Mouse (Mus musculus): ENCODE results near the gene Loxl3. TPM values are rescaled to one million over a fixed set of nuclear protein-coding genes. Genes with fewer than 3 reads are reported as not detected.

Loxl3 gene
- total and polyA plus RNA-seq, 2 experiments from 2014 or later: 4.7 to 7.3 TPM

DNA sequence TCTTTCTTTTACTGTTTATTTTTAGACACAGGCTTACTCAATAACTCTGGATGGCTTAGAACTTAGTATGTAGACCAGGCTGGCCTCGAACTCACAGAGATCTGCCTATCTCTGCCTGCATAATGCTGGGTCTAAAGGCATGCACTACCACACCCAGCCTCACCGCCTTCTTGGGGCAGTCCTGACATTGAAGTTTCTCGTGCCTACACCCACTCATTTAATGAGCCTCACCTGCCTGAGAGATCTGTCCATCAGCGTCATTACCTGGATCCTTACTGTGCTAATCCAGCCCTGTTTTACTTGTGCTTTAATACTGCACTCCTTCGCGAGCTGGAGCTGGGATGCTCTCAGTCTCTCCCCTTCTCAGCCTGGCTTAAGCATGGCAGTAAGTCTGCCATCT lies 22.2 kb upstream of the Loxl3 start:
- Histone ChIP-seq H3K36me3 (ENCODE audit: insufficient read depth, low read length) (no peaks in the 10 kb centered on the region), H3K4me1 (ENCODE audit: insufficient read depth, low read length) (no peaks in the 10 kb centered on the region), H3K4me2 (ENCODE audit: low read depth, low read length, poor library complexity, severe bottlenecking) (no peak overlapping the region), H3K4me3 (ENCODE audit: low read depth, low read length) (no peak overlapping the region), H3K9ac (replicated peaks; ENCODE audit: low read length, poor library complexity, severe bottlenecking) (no peak overlapping the region), H3K9me3 (ENCODE audit: low read length) (no peaks in the 10 kb centered on the region), H3K27me3 (ENCODE audit: insufficient read depth, low read length) (no peaks in the 10 kb centered on the region), H3K27ac (ENCODE audit: low read depth, low read length) (no peak overlapping the region)
- no peak for ATAC-seq (ENCODE audit: low FRiP score)
- DNase-seq (ENCODE audit: low spot score): no peak
- 73% methylated on average over 6 of the region's 6 CpGs for WGBS
- no peak for TF ChIP-seq CTCF (IDR thresholded peaks at IDR 0.05)

DNA sequence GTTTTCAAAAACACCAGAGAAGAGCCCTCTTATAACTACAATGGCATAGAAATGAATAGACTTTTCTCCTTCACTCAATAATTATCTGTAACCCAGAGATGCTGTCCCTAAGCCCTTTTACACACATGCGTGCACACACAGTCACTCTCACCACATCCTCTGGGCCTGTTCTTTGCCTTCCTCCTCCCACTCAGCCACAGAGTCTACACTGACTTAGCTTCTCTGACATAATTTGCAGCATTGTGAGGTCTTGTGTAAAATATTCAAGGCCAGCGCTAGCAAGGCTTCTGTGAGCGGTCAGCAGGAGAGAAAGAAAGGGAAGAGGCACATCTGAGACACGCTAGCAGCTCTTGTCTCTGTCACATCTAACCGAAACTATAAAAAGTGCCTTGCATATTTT lies 20.5 kb upstream of the Loxl3 start:
- Histone ChIP-seq H3K9me3 (ENCODE audit: low read length) (no peaks in the 10 kb centered on the region), H3K4me1 (ENCODE audit: insufficient read depth, low read length) (no peaks in the 10 kb centered on the region), H3K27ac (ENCODE audit: low read depth, low read length) (no peak overlapping the region), H3K27me3 (ENCODE audit: insufficient read depth, low read length) (no peaks in the 10 kb centered on the region), H3K4me3 (ENCODE audit: low read depth, low read length) (no peak overlapping the region), H3K9ac (replicated peaks; ENCODE audit: low read length, poor library complexity, severe bottlenecking) (no peak overlapping the region), H3K4me2 (ENCODE audit: low read depth, low read length, poor library complexity, severe bottlenecking) (no peak overlapping the region), H3K36me3 (ENCODE audit: insufficient read depth, low read length) (no peaks in the 10 kb centered on the region)
- WGBS: 61% methylated on average over 5 of the region's 5 CpGs
- no peak for DNase-seq (ENCODE audit: low spot score)
- TF ChIP-seq CTCF (IDR thresholded peaks at IDR 0.05): no peak
- no peak for ATAC-seq (ENCODE audit: low FRiP score)

DNA sequence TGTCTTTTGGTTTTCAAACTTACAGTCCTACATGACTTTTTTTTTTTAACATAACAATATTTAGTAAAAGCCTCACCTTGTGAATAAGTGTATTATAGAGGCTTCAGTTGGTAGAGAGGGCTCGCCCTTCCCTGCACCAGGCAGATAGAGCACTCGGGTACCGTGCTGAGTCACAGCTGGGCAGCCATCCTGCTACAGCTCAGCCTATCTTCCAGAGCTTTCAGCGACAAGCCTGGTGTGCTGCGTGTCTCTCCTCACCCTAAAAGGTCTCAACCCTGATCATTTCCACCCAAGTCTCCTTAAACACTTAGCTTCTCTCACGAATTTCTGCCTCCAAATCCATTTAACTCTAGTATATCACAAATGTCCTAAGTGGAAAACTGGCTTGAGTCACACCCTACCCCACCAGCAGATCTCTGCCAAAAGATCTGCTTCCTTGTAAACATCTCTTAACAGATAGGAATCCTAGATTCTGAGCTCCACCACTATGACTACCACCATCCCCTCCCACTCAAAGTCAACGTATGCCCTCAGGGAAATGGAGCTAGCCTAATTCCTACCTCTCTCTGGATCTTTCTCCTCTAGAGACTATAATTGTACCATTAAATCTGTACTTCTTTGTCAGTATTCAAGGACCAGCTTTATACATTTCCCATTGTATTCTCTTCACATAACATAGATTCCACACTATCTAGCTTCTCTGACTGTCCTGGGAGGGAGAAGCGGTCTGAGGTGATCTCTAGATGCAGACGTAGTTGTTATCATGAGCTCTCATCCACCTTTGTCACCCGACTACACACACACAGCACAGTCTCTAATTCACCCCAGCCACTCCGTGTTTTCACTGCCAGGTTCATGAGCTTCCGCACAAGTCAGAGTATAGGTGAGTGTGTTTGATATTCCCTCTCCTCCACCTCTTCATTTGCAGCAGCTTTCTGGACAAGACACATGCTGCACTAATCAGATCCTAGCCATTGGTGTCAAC lies 19.2 kb upstream of the Loxl3 start:
- Histone ChIP-seq H3K4me1 (ENCODE audit: insufficient read depth, low read length) (no peaks in the 10 kb centered on the region), H3K4me2 (ENCODE audit: low read depth, low read length, poor library complexity, severe bottlenecking) (no peak overlapping the region), H3K27ac (ENCODE audit: low read depth, low read length) (no peak overlapping the region), H3K9me3 (ENCODE audit: low read length) (no peaks in the 10 kb centered on the region), H3K36me3 (ENCODE audit: insufficient read depth, low read length) (no peaks in the 10 kb centered on the region), H3K27me3 (ENCODE audit: insufficient read depth, low read length) (no peaks in the 10 kb centered on the region), H3K9ac (replicated peaks; ENCODE audit: low read length, poor library complexity, severe bottlenecking) (no peak overlapping the region), H3K4me3 (ENCODE audit: low read depth, low read length) (no peak overlapping the region)
- 78% methylated on average over 12 of the region's 12 CpGs for WGBS
- DNase-seq (ENCODE audit: low spot score): no peak
- no peak for TF ChIP-seq CTCF (IDR thresholded peaks at IDR 0.05)
- no peak for ATAC-seq (ENCODE audit: low FRiP score)

DNA sequence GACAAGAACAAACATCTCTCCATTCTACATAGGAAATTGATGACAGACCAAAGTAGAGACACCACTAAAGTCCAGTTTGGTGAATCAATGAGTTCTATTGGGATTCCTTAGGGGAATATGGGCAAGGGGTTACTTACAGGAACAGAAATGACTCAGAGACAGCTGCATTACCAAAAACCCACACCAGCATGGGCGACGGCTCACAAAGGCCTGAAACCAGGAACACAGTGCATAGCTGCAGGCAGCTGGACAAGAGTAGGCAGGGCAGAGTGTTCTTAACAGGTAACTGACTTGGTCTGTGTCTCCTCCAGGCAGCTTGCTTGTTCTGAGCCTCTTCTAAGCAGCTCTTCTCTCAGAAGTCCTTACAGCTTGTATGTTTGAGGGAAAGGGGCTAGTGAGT lies 18.2 kb upstream of the Loxl3 start:
- no peak overlapping the region for H3K27ac ChIP-seq (ENCODE audit: low read depth, low read length)
- no peaks in the 10 kb centered on the region for H3K27me3 ChIP-seq (ENCODE audit: insufficient read depth, low read length)
- H3K9ac ChIP-seq (replicated peaks; ENCODE audit: low read length, poor library complexity, severe bottlenecking): no peak overlapping the region
- WGBS: 79% methylated on average over 2 of the region's 2 CpGs
- DNase-seq (ENCODE audit: low spot score): no peak
- no peaks in the 10 kb centered on the region for H3K36me3 ChIP-seq (ENCODE audit: insufficient read depth, low read length)
- no peak overlapping the region for H3K4me3 ChIP-seq (ENCODE audit: low read depth, low read length)
- no peak for TF ChIP-seq CTCF (IDR thresholded peaks at IDR 0.05)
- no peak overlapping the region for H3K4me2 ChIP-seq (ENCODE audit: low read depth, low read length, poor library complexity, severe bottlenecking)
- H3K4me1 ChIP-seq (ENCODE audit: insufficient read depth, low read length): no peaks in the 10 kb centered on the region
- no peak for ATAC-seq (ENCODE audit: low FRiP score)
- H3K9me3 ChIP-seq (ENCODE audit: low read length): no peaks in the 10 kb centered on the region

DNA sequence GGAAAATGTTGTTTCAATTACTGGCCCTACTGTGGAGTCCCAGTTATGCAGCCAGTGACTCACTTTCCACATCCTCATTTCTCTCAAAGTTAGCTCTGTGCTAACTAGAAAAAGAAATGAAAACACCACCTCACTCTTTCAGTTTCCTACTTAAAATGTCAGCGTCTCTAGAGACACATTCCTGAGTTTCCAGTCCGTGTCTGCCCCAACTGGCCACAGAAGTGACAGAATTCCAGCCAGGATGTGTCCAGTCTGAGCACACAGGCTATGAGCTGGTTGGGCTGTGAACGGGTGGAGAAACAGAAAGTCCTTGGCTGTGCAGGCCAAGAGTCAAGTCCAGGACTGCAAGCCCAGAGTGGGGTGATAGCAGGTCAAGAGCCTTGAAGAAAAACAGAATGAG lies 16.8 kb upstream of the Loxl3 start:
- Histone ChIP-seq H3K27ac (ENCODE audit: low read depth, low read length) (no peak overlapping the region), H3K4me2 (ENCODE audit: low read depth, low read length, poor library complexity, severe bottlenecking) (no peak overlapping the region), H3K27me3 (ENCODE audit: insufficient read depth, low read length) (no peaks in the 10 kb centered on the region), H3K9ac (replicated peaks; ENCODE audit: low read length, poor library complexity, severe bottlenecking) (no peak overlapping the region), H3K36me3 (ENCODE audit: insufficient read depth, low read length) (no peaks in the 10 kb centered on the region), H3K4me3 (ENCODE audit: low read depth, low read length) (no peak overlapping the region), H3K4me1 (ENCODE audit: insufficient read depth, low read length) (no peaks in the 10 kb centered on the region), H3K9me3 (ENCODE audit: low read length) (no peaks in the 10 kb centered on the region)
- ATAC-seq (ENCODE audit: low FRiP score): no peak
- no peak for DNase-seq (ENCODE audit: low spot score)
- WGBS: 68% methylated on average over 3 of the region's 3 CpGs
- TF ChIP-seq CTCF (IDR thresholded peaks at IDR 0.05): no peak

DNA sequence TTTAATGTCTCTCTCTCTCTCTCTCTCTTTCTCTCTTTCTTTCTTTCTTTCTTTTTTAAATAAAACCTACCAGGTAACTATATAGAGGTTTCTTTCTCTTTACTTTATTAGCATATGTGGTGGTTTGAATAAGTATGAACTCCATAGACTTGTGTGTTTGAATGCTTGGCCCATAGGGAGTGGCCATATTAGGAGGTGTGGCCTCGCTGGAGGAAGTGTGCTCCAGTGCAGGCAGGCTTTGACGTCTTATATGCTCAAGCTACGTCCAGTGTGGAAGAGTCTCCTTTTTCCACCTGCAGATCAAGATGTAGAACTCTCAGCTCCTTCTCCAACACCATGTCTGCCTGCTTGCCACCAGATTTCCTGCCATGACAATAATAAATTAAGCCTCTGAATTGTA lies 14.9 kb upstream of the Loxl3 start:
- 71% methylated on average over 3 of the region's 3 CpGs for WGBS
- no peak overlapping the region for H3K4me3 ChIP-seq (ENCODE audit: low read depth, low read length)
- H3K36me3 ChIP-seq (ENCODE audit: insufficient read depth, low read length): no peaks in the 10 kb centered on the region
- ATAC-seq (ENCODE audit: low FRiP score) (no peak), DNase-seq (ENCODE audit: low spot score) (no peak)
- H3K9ac ChIP-seq (replicated peaks; ENCODE audit: low read length, poor library complexity, severe bottlenecking): no peak overlapping the region
- H3K27ac ChIP-seq (ENCODE audit: low read depth, low read length): no peak overlapping the region
- no peaks in the 10 kb centered on the region for H3K4me1 ChIP-seq (ENCODE audit: insufficient read depth, low read length)
- no peak for TF ChIP-seq CTCF (IDR thresholded peaks at IDR 0.05)
- no peaks in the 10 kb centered on the region for H3K27me3 ChIP-seq (ENCODE audit: insufficient read depth, low read length)
- no peaks in the 10 kb centered on the region for H3K9me3 ChIP-seq (ENCODE audit: low read length)
- H3K4me2 ChIP-seq (ENCODE audit: low read depth, low read length, poor library complexity, severe bottlenecking): no peak overlapping the region

Measured in midbrain, postnatal 0 days (tissue).